Comparison of ENCODE assay signal across 8 mouse cellular contexts in genomic region chr5:73491837-73492720, GRCm38 (mm10). TPM values are rescaled to one million over a fixed set of nuclear protein-coding genes. Genes with fewer than 3 reads are reported as not detected.
DNase-seq lines count a peak whose midpoint lies in the region; ATAC-seq lines count a peak whose summit lies in the region.

No protein-coding gene starts in this region.

- DNase-seq in 3134 (ENCODE audit: extremely low read depth, insufficient read length, low spot score), result peak; percentile 80
- DNase-seq in adrenal gland, postnatal 25 days, result peak; percentile 87
- DNase-seq in heart, embryonic 10.5 days (ENCODE audit: low spot score), result peak; percentile 96
- peak; percentile 87 for DNase-seq in liver
- DNase-seq in spleen, postnatal 4 days (ENCODE audit: low spot score in 2 of 2), result peak; percentile 74 to 82

- H3K9ac ChIP-seq in embryonic facial prominence, embryonic 12.5 days, result peak overlapping the region; percentile 70
- H3K9ac ChIP-seq in kidney, embryonic 15.5 days, result peak overlapping the region; percentile 72

- peak overlapping the region; percentile 97 for H3K4me2 ChIP-seq in embryonic facial prominence, embryonic 12.5 days (replicated peaks)
- H3K4me2 ChIP-seq in kidney, embryonic 15.5 days, result peak overlapping the region; percentile 97

- ATAC-seq in embryonic facial prominence, embryonic 12.5 days (ENCODE audit: insufficient number of reproducible peaks, insufficient read depth, low FRiP score, low TSS enrichment), result peak; percentile 71
- ATAC-seq in kidney, embryonic 15.5 days (replicated peaks; ENCODE audit: low FRiP score), result peak; percentile 80
- ATAC-seq in monocyte, adult 5-6 weeks (replicated peaks; ENCODE audit: insufficient number of reproducible peaks, low FRiP score, low TSS enrichment, poor library complexity, severe bottlenecking), result peak; percentile 44

- no peaks in the 10 kb centered on the region for H3K9me3 ChIP-seq in embryonic facial prominence, embryonic 12.5 days
- no peaks in the 10 kb centered on the region for H3K9me3 ChIP-seq in heart, embryonic 10.5 days
- no peaks in the 10 kb centered on the region for H3K9me3 ChIP-seq in kidney, embryonic 15.5 days (replicated peaks)

- WGBS in embryonic facial prominence, embryonic 12.5 days, result 1% methylated on average over 58 of the region's 59 CpGs
- under 1% methylated on average over 56 of the region's 59 CpGs for WGBS in heart, embryonic 10.5 days
- under 1% methylated on average over 59 of the region's 59 CpGs for WGBS in kidney, embryonic 15.5 days

- peak overlapping the region; percentile 96 for H3K27ac ChIP-seq in embryonic facial prominence, embryonic 12.5 days
- peak overlapping the region; percentile 86 for H3K27ac ChIP-seq in heart, embryonic 10.5 days
- peak overlapping the region; percentile 97 for H3K27ac ChIP-seq in kidney, embryonic 15.5 days

- peak overlapping the region; percentile 94 for H3K4me3 ChIP-seq in embryonic facial prominence, embryonic 12.5 days
- H3K4me3 ChIP-seq in heart, embryonic 10.5 days, result peak overlapping the region; percentile 93
- peak overlapping the region; percentile 92 for H3K4me3 ChIP-seq in kidney, embryonic 15.5 days (replicated peaks)

- no peaks in the 10 kb centered on the region for H3K27me3 ChIP-seq in embryonic facial prominence, embryonic 12.5 days
- H3K27me3 ChIP-seq in heart, embryonic 10.5 days (ENCODE audit: insufficient read depth, poor library complexity, severe bottlenecking), result no peaks in the 10 kb centered on the region
- H3K27me3 ChIP-seq in kidney, embryonic 15.5 days, result no peaks in the 10 kb centered on the region

- peaks cover 3% of the 10 kb centered on the region; the same call in 1 of the 2 replicates for H3K4me1 ChIP-seq in embryonic facial prominence, embryonic 12.5 days
- H3K4me1 ChIP-seq in heart, embryonic 10.5 days, result 0 out of 2 replicates have a peak, but pooled peaks cover 10% of the 10 kb centered on the region
- peaks cover 9% of the 10 kb centered on the region for H3K4me1 ChIP-seq in kidney, embryonic 15.5 days

- H3K36me3 ChIP-seq in embryonic facial prominence, embryonic 12.5 days, result no peaks in the 10 kb centered on the region
- no peaks in the 10 kb centered on the region for H3K36me3 ChIP-seq in heart, embryonic 10.5 days
- no peaks in the 10 kb centered on the region for H3K36me3 ChIP-seq in kidney, embryonic 15.5 days

RNA-seq across cellular contexts. Expression of gene Dcun1d4, which starts 11.3 kb away (rescaled TPM):
- 38.0 and 55.6 TPM in 2 replicates for total RNA-seq in adrenal gland, postnatal 25 days (2021)
- 37.9 and 39.4 TPM in 2 replicates for polyA plus RNA-seq in embryonic facial prominence, embryonic 12.5 days (2016; fragmentation: Nextera tagmentation; extraction: Ambion mirVana)
- polyA plus RNA-seq in heart, embryonic 10.5 days (2016; fragmentation: Nextera tagmentation; extraction: Ambion mirVana), result 18.3 and 20.4 TPM in 2 replicates
- polyA plus RNA-seq in kidney, embryonic 15.5 days (2015; fragmentation: Nextera tagmentation; extraction: Ambion mirVana), result 22.8 and 24.7 TPM in 2 replicates
- 2.0 to 7.4 TPM (median 4.2 TPM) in 3 replicates for total RNA-seq in monocyte, adult 5-6 weeks (2017)

Comparison
In these comparisons a context has a peak if more than half of its experiments do, and no peak if none do; other contexts are left out.
1. Peak in every context shown above with its lines: DNase-seq, ATAC-seq, H3K4me3 ChIP-seq and H3K27ac ChIP-seq.